Mouse (Mus musculus) urinary bladder, postnatal 25 days (tissue): ENCODE results near the gene Gm21719.
"Not testable (repeated sequence)": the region's sequence is repeated elsewhere in the genome, so short reads cannot be mapped to it uniquely, and the experiment has no call there.

Experiments used
- DNase-seq: peaks from one replicate; pipeline ENCODE4 v3.0.0; 2022; ENCODE audit warnings: low spot score

Gene Gm21719

GRCm38 (mm10) chrY:6682772-6683171, at the start of gene Gm21719:
Gm21719 (minus strand) TSS chrY:6682872.
- not testable (repeated sequence) for DNase-seq
